Mouse (Mus musculus): ENCODE data around the gene Grsf1.
A peak's percentile ranks its signal among the peaks of the same experiment; 100 is the strongest.

The Grsf1 gene

GRCm38 (mm10) chr5:88688583-88689187 lies 12.7 kb upstream of the Grsf1 start:
- DNase-seq (ENCODE audit: low spot score) = no peak

GRCm38 (mm10) chr5:88687996-88688406 lies 12.0 kb upstream of the Grsf1 start:
- DNase-seq (ENCODE audit: low spot score) = no peak

GRCm38 (mm10) chr5:88685745-88686299 lies 9.9 kb upstream of the Grsf1 start:
- no peak for DNase-seq (ENCODE audit: low spot score)

- no peak for DNase-seq (ENCODE audit: low spot score)
Measured at GRCm38 (mm10) chr5:88685306-88685705, 9.3 kb upstream of the Grsf1 start.

GRCm38 (mm10) chr5:88684226-88684625 lies 8.3 kb upstream of the Grsf1 start:
- no peak for DNase-seq (ENCODE audit: low spot score)

GRCm38 (mm10) chr5:88683706-88684105 lies 7.7 kb upstream of the Grsf1 start:
- DNase-seq (ENCODE audit: low spot score) = no peak

- no peak for DNase-seq (ENCODE audit: low spot score)
Measured at GRCm38 (mm10) chr5:88680567-88680966, 4.6 kb upstream of the Grsf1 start.

- DNase-seq (ENCODE audit: low spot score) = no peak
Measured at GRCm38 (mm10) chr5:88679341-88679740, 3.4 kb upstream of the Grsf1 start.

GRCm38 (mm10) chr5:88678929-88679328 lies 3.0 kb upstream of the Grsf1 start:
- DNase-seq (ENCODE audit: low spot score) = no peak

- no peak for DNase-seq (ENCODE audit: low spot score)
Measured at GRCm38 (mm10) chr5:88674703-88675442, 1.1 kb downstream of the Grsf1 start.

- no peak for DNase-seq (ENCODE audit: low spot score)
Measured at GRCm38 (mm10) chr5:88663875-88664274, 12.1 kb downstream of the Grsf1 start.

- DNase-seq (ENCODE audit: low spot score) = no peak
Measured at GRCm38 (mm10) chr5:88663151-88663550, 12.8 kb downstream of the Grsf1 start.

- no peak for DNase-seq (ENCODE audit: low spot score)
Measured at GRCm38 (mm10) chr5:88657868-88658267, 18.1 kb downstream of the Grsf1 start.

- DNase-seq (ENCODE audit: low spot score) = no peak
Measured at GRCm38 (mm10) chr5:88652589-88652988, 23.4 kb downstream of the Grsf1 start.

GRCm38 (mm10) chr5:88649250-88650173 lies 26.5 kb downstream of the Grsf1 start:
- no peak for DNase-seq (ENCODE audit: low spot score)

GRCm38 (mm10) chr5:88645405-88645804 lies 30.6 kb downstream of the Grsf1 start:
- no peak for DNase-seq (ENCODE audit: low spot score)

GRCm38 (mm10) chr5:88644901-88645300 lies 31.1 kb downstream of the Grsf1 start:
- DNase-seq (ENCODE audit: low spot score) = no peak

GRCm38 (mm10) chr5:88643491-88643890 lies 32.5 kb downstream of the Grsf1 start:
- DNase-seq (ENCODE audit: low spot score) = peak; percentile 47

GRCm38 (mm10) chr5:88642786-88643185 lies 33.2 kb downstream of the Grsf1 start:
- DNase-seq (ENCODE audit: low spot score) = no peak

GRCm38 (mm10) chr5:88634076-88634475 lies 41.9 kb downstream of the Grsf1 start:
- no peak for DNase-seq (ENCODE audit: low spot score)

- no peak for DNase-seq (ENCODE audit: low spot score)
Measured at GRCm38 (mm10) chr5:88632463-88632862, 43.5 kb downstream of the Grsf1 start.

- DNase-seq (ENCODE audit: low spot score) = no peak
Measured at GRCm38 (mm10) chr5:88631545-88631944, 44.4 kb downstream of the Grsf1 start.
